Mouse (Mus musculus) forebrain, embryonic 10.5 days (tissue): Measurements from ENCODE around the gene Slc35f2. TPM values are rescaled to one million over a fixed set of nuclear protein-coding genes. Genes with fewer than 3 reads are reported as not detected.

Experiments
- DNase-seq: peaks from one replicate; pipeline ENCODE4 v3.0.0-alpha.2; 2017; ENCODE audit warnings: low spot score; ENCODE audit errors: extremely low spot score
- H3K27ac ChIP-seq: fragments of 300-500 bp; sonication (generic); 2 replicates; pipeline ENCODE4 v1.5.1; 2016; ENCODE audit warnings: mild to moderate bottlenecking
- H3K27me3 ChIP-seq: fragments of 300-500 bp; sonication (generic); 2 replicates; pipeline ENCODE4 v1.6.1; 2016; ENCODE audit warnings: mild to moderate bottlenecking; ENCODE audit not compliant: poor library complexity, severe bottlenecking
- H3K36me3 ChIP-seq: fragments of 300-500 bp; sonication (generic); replicated peaks from 2 replicates; pipeline ENCODE4 v1.6.1; 2016; ENCODE audit warnings: mild to moderate bottlenecking, moderate library complexity
- H3K4me1 ChIP-seq: fragments of 300-500 bp; sonication (generic); 2 replicates; pipeline ENCODE4 v1.6.1; 2016
- H3K4me3 ChIP-seq: fragments of 300-500 bp; sonication (generic); 2 replicates; pipeline ENCODE4 v1.5.1; 2016; ENCODE audit warnings: mild to moderate bottlenecking, moderate library complexity
- H3K9me3 ChIP-seq: fragments of 300-500 bp; sonication (generic); 2 replicates; pipeline ENCODE4 v1.6.1; 2016; ENCODE audit warnings: mild to moderate bottlenecking, moderate library complexity
- WGBS: fragments of 180-500 bp; shearing (Covaris S2); methylation state at CpG from one replicate; pipeline ENCODE4 v1.1.7; 2016; 5-methylcytosine and 5-hydroxymethylcytosine counted together
- polyA plus RNA-seq: library from polyadenylated mRNA; unstranded; fragments of >200 nt; fragmentation: Nextera tagmentation; extraction: Ambion mirVana; gene quantifications from 2 replicates; pipeline ENCODE4 v1.2.1, GENCODE M21; 2016

Slc35f2 gene
- polyA plus RNA-seq, 1 experiment from 2014 or later, result 8.4 TPM

DNA sequence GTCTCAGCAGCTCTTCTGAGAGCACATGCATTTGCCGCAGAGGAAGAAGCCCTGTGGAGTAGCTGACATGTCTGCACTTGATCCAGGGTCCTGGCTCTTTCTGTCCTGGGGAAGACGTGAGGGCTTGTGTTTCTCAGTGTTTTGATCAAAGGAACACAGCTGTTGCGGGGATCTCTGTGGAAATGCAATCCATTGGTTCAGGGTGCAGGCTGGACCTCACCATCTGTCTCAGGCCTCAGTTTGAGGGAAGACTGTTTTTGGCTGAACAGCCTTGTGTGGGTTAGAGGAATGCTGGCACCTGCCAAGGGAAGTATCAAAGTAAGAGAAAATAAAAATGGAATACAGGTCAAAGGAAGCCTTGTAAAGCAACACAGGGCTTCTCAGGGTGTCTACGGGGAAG lies 64.6 kb downstream of the Slc35f2 start:
- H3K4me3 ChIP-seq, result no peak overlapping the region
- no peaks in the 10 kb centered on the region for H3K27me3 ChIP-seq
- no peak for DNase-seq
- H3K9me3 ChIP-seq, result no peaks in the 10 kb centered on the region
- no peaks in the 10 kb centered on the region for H3K4me1 ChIP-seq
- H3K27ac ChIP-seq, result no peak overlapping the region
- no peaks in the 10 kb centered on the region for H3K36me3 ChIP-seq
- 77% methylated on average over 4 of the region's 4 CpGs for WGBS

DNA sequence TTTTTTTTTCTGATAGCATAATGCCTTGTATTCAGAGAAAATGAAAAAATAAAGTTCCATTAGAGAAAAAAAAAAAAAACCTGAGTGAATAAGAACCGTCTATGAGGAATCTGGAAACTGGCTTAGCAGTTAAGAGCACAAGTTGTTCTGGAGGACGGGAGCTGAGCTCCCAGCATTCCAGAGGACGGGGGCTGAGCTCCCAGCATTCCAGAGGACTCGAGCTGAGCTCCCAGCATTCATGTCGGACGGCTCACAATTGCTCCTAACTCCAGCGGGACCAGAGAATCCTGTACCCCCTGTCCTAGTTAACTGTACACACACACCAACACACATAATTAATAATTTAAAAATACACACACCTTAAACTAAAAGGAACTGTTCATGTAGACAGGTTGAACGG lies 67.5 kb downstream of the Slc35f2 start:
- no peaks in the 10 kb centered on the region for H3K27me3 ChIP-seq
- H3K36me3 ChIP-seq, result no peaks in the 10 kb centered on the region
- no peak for DNase-seq
- no peaks in the 10 kb centered on the region for H3K9me3 ChIP-seq
- no peaks in the 10 kb centered on the region for H3K4me1 ChIP-seq
- WGBS, result 85% methylated on average over 8 of the region's 8 CpGs
- no peak overlapping the region for H3K4me3 ChIP-seq
- H3K27ac ChIP-seq, result no peak overlapping the region

DNA sequence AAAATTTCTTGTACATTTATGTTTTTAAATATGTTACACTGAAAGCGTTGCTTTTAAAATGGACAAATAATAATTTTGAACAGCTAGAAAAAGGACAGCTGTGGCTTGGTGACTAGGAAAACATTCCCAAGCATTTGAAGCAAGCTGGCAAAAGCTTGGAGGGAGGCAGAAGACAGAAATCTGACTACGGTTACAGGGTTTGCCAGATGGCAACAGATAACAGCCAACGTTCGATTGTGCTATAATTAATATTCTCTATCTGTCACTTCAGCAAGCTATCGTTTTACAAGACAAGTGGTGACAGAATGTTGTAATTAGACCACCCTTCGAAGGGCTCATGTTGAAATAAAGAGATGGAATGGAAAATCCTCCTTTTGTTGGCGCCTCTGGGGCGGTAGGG lies 77.2 kb downstream of the Slc35f2 start:
- no peaks in the 10 kb centered on the region for H3K4me1 ChIP-seq
- no peak for DNase-seq
- no peak overlapping the region for H3K27ac ChIP-seq
- no peaks in the 10 kb centered on the region for H3K9me3 ChIP-seq
- no peak overlapping the region for H3K4me3 ChIP-seq
- H3K27me3 ChIP-seq, result no peaks in the 10 kb centered on the region
- no peaks in the 10 kb centered on the region for H3K36me3 ChIP-seq
- 91% methylated on average over 8 of the region's 8 CpGs for WGBS

DNA sequence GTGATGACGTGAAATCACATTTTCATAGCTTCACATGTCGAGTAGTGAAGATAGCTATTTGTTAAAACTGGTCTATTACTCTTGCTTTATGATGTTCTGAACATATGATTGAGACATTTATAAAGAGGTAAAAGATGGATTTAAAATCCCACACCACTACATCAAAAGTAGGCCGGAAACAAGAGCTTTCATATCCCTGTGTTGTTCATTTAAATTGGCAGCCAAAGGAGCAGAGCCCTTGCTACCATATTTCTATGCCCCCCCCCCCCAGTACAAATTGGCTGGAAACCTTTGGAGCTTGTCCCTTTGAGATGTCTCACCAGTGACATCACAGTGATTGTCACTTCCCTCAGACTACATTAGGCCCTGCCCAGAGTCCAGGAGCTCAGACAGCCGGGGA lies 78.5 kb downstream of the Slc35f2 start, which contains the start of gene Sln:
TSS of gene Sln (plus strand) at position 301 of the 400 bp plus-strand sequence.
- H3K36me3 ChIP-seq, result no peaks in the 10 kb centered on the region
- H3K9me3 ChIP-seq, result no peaks in the 10 kb centered on the region
- H3K27ac ChIP-seq, result no peak within 1 kb of the TSS
- no peak for DNase-seq
- 88% methylated on average over 4 of the region's 4 CpGs for WGBS
- H3K27me3 ChIP-seq, result no peaks in the 10 kb centered on the region
- H3K4me3 ChIP-seq, result no peak within 1 kb of the TSS
- no peaks in the 10 kb centered on the region for H3K4me1 ChIP-seq

DNA sequence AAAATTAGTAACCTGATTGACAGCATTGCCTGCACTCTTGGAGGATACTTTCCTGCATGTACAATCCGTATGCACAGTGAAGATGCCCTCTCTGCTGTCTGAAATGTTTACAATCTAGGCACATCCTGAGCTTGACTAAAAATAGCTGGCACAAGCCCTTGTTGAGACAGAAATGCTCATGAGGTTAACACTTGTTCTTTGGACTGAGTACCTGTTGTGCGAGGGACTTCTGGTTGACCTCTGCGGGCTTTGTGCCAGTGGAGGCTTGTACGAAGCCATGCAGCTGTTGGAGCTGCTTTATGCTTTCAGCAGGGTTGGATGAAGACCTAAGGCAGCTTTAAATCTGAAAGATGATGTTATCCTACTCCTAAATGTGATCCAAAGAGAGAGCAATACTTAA lies 80.8 kb downstream of the Slc35f2 start:
- H3K4me3 ChIP-seq, result no peak overlapping the region
- no peak for DNase-seq
- H3K4me1 ChIP-seq, result no peaks in the 10 kb centered on the region
- H3K27me3 ChIP-seq, result no peaks in the 10 kb centered on the region
- WGBS, result 87% methylated on average over 4 of the region's 4 CpGs
- H3K27ac ChIP-seq, result no peak overlapping the region
- no peaks in the 10 kb centered on the region for H3K9me3 ChIP-seq
- no peaks in the 10 kb centered on the region for H3K36me3 ChIP-seq

DNA sequence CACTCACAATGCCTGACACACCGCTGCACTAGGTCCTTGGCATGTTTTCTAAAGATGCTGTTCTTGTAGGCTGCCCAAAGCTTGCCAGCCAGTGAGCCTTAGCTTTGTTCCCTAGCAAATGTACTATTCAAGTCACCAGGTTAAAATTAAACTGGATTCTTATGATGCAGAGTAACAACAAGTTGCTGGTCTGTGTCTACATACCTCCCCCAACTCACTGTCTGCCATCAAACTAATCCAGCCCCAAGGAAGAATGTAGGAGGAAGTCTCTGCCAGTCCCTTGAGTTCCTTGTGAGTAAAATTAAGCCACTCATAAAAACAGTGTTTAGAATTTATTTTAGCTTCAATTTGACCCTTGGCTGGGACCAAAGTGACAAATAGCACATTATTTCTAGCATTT lies 82.3 kb downstream of the Slc35f2 start:
- Histone ChIP-seq H3K27me3 (no peaks in the 10 kb centered on the region), H3K27ac (no peak overlapping the region), H3K9me3 (no peaks in the 10 kb centered on the region), H3K4me3 (no peak overlapping the region), H3K4me1 (no peaks in the 10 kb centered on the region), H3K36me3 (no peaks in the 10 kb centered on the region)
- 68% methylated on average over 1 of the region's 1 CpGs for WGBS
- DNase-seq, result no peak

DNA sequence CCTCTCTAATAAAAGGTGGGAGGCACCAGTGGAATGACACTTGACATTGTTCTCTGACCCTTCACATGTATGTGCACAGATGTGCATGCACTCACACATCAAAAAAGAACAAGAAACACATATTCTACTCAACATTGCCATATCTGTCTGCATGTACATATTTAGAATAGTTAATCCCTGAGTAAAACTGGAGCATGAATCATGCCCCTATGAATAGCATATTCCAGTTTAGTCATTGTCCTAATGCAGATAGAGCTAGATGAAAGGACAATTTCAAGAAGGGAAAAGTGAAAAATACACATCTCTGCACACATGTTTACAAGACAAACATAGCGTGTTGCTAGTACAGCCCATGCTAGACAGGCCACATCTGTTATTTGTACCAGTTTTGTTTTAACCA lies 83.2 kb downstream of the Slc35f2 start:
- no peaks in the 10 kb centered on the region for H3K36me3 ChIP-seq
- no peak overlapping the region for H3K4me3 ChIP-seq
- 97% methylated on average over 1 of the region's 1 CpGs for WGBS
- H3K4me1 ChIP-seq, result no peaks in the 10 kb centered on the region
- no peaks in the 10 kb centered on the region for H3K9me3 ChIP-seq
- no peak for DNase-seq
- no peak overlapping the region for H3K27ac ChIP-seq
- no peaks in the 10 kb centered on the region for H3K27me3 ChIP-seq

DNA sequence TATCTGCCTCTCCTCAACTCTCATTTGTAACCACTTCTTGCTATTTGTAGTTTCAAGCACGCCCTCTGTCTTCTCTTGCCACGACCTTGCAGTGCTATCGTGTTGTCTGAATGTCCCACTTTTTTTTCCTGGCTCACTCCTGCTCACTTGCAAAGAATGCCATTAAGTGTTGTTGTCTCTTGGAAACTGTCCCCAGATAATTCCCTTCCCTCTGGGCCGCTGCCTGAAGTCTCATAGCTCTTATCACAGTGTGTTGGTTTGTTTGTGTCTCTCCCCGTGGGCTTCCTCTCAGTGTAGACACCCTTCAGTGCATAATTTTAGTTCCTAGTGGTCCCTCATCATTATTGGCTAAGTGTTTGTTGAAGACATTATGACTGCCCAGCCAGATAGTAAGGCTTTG lies 86.5 kb downstream of the Slc35f2 start:
- H3K36me3 ChIP-seq, result no peaks in the 10 kb centered on the region
- H3K27ac ChIP-seq, result no peak overlapping the region
- DNase-seq, result no peak
- no peak overlapping the region for H3K4me3 ChIP-seq
- H3K4me1 ChIP-seq, result no peaks in the 10 kb centered on the region
- H3K9me3 ChIP-seq, result no peaks in the 10 kb centered on the region
- WGBS, result 86% methylated on average over 5 of the region's 5 CpGs
- no peaks in the 10 kb centered on the region for H3K27me3 ChIP-seq

Other genes starting within 250 kb of the Slc35f2 start
- gene Atm, start 234.8 kb upstream of the Slc35f2 start, polyA plus RNA-seq, result 23.0 and 24.5 TPM in 2 replicates
- 19.5 and 20.5 TPM in 2 replicates for gene Npat, start 234.5 kb upstream of the Slc35f2 start, polyA plus RNA-seq
- 29.0 and 29.9 TPM in 2 replicates for gene Acat1, start 161.2 kb upstream of the Slc35f2 start, polyA plus RNA-seq
- gene Cul5, start 101.5 kb upstream of the Slc35f2 start, polyA plus RNA-seq, result 34.6 and 38.0 TPM in 2 replicates
- 2.4 and 3.3 TPM in 2 replicates for gene Rab39, start 65.3 kb upstream of the Slc35f2 start, polyA plus RNA-seq
- gene Sln, start 78.6 kb downstream of the Slc35f2 start, polyA plus RNA-seq, result not detected in 2 replicates
- 0.21 and 0.36 TPM in 2 replicates for gene Elmod1, start 203.8 kb downstream of the Slc35f2 start, polyA plus RNA-seq